Mouse (Mus musculus) lung, postnatal 0 days (tissue): ENCODE results near the gene Hsf4. TPM values are rescaled to one million over a fixed set of nuclear protein-coding genes. Genes with fewer than 3 reads are reported as not detected.

Source experiments
- ATAC-seq: fragments of 200-750 bp; cut with Nextera tagmentation; 2 replicates; pipeline ENCODE4 v1.8.0; 2017; ENCODE audit warnings: moderate library complexity
- DNase-seq: peaks from one replicate; pipeline ENCODE4 v3.0.0-alpha.2; 2016; ENCODE audit warnings: low spot score
- H3K27ac ChIP-seq: fragments of 300-500 bp; sonication (generic); 2 replicates; pipeline ENCODE4 v1.5.1; 2014; ENCODE audit warnings: antibody characterized with exemption, mild to moderate bottlenecking, low read length, mixed read lengths
- H3K27me3 ChIP-seq: fragments of 300-500 bp; sonication (generic); replicated peaks from 2 replicates; pipeline ENCODE4 v1.6.1; 2014; ENCODE audit warnings: low read length, mixed read lengths; ENCODE audit not compliant: insufficient read depth
- H3K36me3 ChIP-seq: fragments of 300-500 bp; sonication (generic); 2 replicates; pipeline ENCODE4 v1.6.1; 2014; ENCODE audit warnings: low read length, mixed read lengths; ENCODE audit not compliant: insufficient read depth
- H3K4me1 ChIP-seq: fragments of 300-500 bp; sonication (generic); 2 replicates; pipeline ENCODE4 v1.6.1; 2014; ENCODE audit warnings: antibody characterized with exemption, low read depth, low read length, mixed read lengths; ENCODE audit not compliant: insufficient read depth
- H3K4me2 ChIP-seq: fragments of 300-500 bp; sonication (generic); replicated peaks from 2 replicates; pipeline ENCODE4 v1.6.1; 2014; ENCODE audit warnings: low read depth, mild to moderate bottlenecking, low read length, moderate library complexity, mixed read lengths
- H3K4me3 ChIP-seq: fragments of 300-500 bp; sonication (generic); 2 replicates; pipeline ENCODE4 v1.5.1; 2014; ENCODE audit warnings: low read depth, low read length
- H3K9ac ChIP-seq: fragments of 300-500 bp; sonication (generic); replicated peaks from 2 replicates; pipeline ENCODE4 v1.6.1; 2014; ENCODE audit warnings: low read depth, mild to moderate bottlenecking
- H3K9me3 ChIP-seq: fragments of 300-500 bp; sonication (generic); 2 replicates; pipeline ENCODE4 v1.6.1; 2016; ENCODE audit warnings: low read length, mixed read lengths
- CTCF ChIP-seq: IDR thresholded peaks from 2 replicates; pipeline ENCODE4 v1.5.1; 2016; ENCODE audit warnings: antibody characterized with exemption, mild to moderate bottlenecking
- EP300 ChIP-seq: IDR thresholded peaks from 2 replicates; pipeline ENCODE4 v1.6.1; 2016; ENCODE audit warnings: antibody characterized with exemption, mild to moderate bottlenecking, control low read depth
- WGBS: fragments of 180-500 bp; shearing (Covaris S2); extraction: QIAGEN DNeasy Blood & Tissue Kit; methylation state at CpG from one replicate; pipeline ENCODE4 v1.1.7; 2014; 5-methylcytosine and 5-hydroxymethylcytosine counted together
- polyA plus RNA-seq: library from polyadenylated mRNA; unstranded; fragments of >200 nt; fragmentation: Nextera tagmentation; extraction: Ambion mirVana; gene quantifications from 2 replicates; pipeline ENCODE4 v1.2.1, GENCODE M21; 2015

Gene Hsf4
- polyA plus RNA-seq, 1 experiment from 2014 or later: 1.7 TPM

DNA sequence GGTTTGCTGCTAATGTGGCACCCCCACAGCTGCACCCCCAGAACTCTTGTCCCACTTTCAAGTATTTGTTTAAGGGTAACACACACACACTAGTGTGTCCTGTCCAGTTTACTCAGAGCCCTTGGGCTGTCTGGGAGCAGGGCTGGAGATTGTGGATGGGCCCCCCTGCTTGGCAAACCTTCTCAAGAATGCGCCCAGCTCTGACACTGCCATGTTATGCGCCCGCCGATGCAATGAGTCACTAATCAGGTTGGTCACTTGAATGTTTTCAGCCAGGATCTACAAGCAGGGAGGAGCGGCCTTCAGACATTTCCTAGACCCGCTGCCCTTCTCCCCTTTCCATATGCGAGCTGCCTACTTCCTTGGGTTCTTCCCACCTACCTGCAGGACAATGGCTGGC lies 22.9 kb downstream of the Hsf4 start:
- 65% methylated on average over 7 of the region's 7 CpGs for WGBS
- H3K27me3 ChIP-seq: 0 out of 2 replicates have a peak, but pooled peaks cover 4% of the 10 kb centered on the region
- no peaks in the 10 kb centered on the region for H3K9me3 ChIP-seq
- H3K36me3 ChIP-seq: no peaks in the 10 kb centered on the region
- peaks cover 17% of the 10 kb centered on the region for H3K4me1 ChIP-seq
- no peak overlapping the region for H3K4me3 ChIP-seq
- TF ChIP-seq EP300 (no peak), CTCF (no peak)
- H3K4me2 ChIP-seq: no peak overlapping the region
- H3K9ac ChIP-seq: no peak overlapping the region
- DNase-seq (no peak), ATAC-seq (no peak)
- H3K27ac ChIP-seq: no peak overlapping the region

DNA sequence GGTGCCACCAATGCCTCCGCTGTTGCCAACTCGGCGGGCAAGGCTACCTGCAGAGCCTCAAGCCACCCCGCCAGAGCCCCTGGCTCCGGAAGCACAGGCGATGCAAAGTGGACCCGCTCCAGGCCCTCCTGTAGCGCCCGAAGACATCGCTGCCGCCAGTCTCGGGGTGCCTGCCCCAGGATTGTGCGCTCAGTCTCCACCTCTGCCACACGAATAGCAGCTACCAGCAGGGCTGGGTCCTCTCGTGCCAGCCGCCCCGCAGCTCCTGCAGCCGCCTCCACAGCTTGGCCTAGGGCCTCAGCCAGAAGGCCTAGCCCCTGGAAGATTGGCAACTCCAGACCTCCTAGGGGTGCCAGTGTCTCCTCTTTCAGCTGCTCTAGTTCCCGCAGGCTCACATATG lies 23.8 kb downstream of the Hsf4 start:
- 0 out of 2 replicates have a peak, but pooled peaks cover 4% of the 10 kb centered on the region for H3K27me3 ChIP-seq
- DNase-seq: no peak
- no peak overlapping the region for H3K27ac ChIP-seq
- H3K36me3 ChIP-seq: no peaks in the 10 kb centered on the region
- H3K9ac ChIP-seq: no peak overlapping the region
- TF ChIP-seq CTCF: no peak
- no peak for TF ChIP-seq EP300
- no peak overlapping the region for H3K4me3 ChIP-seq
- H3K4me1 ChIP-seq: peaks cover 17% of the 10 kb centered on the region
- no peaks in the 10 kb centered on the region for H3K9me3 ChIP-seq
- no peak overlapping the region for H3K4me2 ChIP-seq
- 70% methylated on average over 19 of the region's 19 CpGs for WGBS
- ATAC-seq: no peak

DNA sequence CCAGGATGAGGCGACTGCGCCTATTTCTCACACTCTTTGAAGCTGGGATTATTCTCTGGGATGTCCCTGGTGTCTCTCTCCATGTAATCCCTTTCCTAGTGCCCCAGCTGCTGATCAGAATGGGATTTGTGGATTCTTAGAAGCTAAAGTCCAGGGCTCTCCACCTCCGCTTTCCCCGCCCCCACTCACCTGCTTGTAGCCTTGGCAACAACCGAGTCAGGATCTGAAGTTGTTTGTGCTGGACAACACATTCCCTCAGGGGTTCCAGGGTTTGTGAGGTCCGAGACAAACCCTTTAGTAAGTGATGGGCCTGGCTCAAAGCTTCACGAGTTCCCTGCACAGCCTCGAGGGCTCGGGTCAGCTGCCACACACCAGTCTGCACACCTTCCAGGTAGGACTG lies 25.2 kb downstream of the Hsf4 start:
- TF ChIP-seq EP300 (no peak), CTCF (no peak)
- no peak overlapping the region for H3K9ac ChIP-seq
- 0 out of 2 replicates have a peak, but pooled peaks cover 4% of the 10 kb centered on the region for H3K27me3 ChIP-seq
- WGBS: 51% methylated on average over 9 of the region's 9 CpGs
- no peaks in the 10 kb centered on the region for H3K9me3 ChIP-seq
- no peak overlapping the region for H3K4me3 ChIP-seq
- 0 out of 2 replicates have a peak, but pooled peaks cover under 1% of the 10 kb centered on the region for H3K36me3 ChIP-seq
- peak overlapping the region; percentile 51 for H3K4me2 ChIP-seq
- ATAC-seq (no peak), DNase-seq (no peak)
- H3K27ac ChIP-seq: peak overlapping the region; percentile 57; the same call in 1 of the 2 replicates
- peaks cover 18% of the 10 kb centered on the region for H3K4me1 ChIP-seq

DNA sequence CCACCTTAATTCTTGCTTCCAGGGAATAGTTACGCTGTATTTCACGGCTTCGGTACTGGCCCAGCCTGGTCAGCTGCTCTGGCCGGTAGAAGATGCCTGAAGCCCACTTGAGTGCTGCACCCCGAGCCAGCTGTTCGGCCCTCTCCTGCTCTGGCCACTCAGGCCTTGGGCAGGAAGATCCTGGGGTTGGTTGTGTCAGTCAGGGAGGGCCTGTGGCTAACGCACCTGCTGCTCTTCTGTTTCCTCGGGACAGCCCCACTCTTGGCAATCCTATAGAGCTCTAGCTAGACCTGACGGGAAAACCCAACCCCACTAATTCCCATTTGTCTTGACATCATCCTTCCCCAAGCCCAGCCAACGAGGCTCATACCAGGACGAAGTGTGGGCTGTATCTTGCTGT lies 25.7 kb downstream of the Hsf4 start:
- no peaks in the 10 kb centered on the region for H3K9me3 ChIP-seq
- peak overlapping the region; percentile 57 for H3K27ac ChIP-seq
- H3K27me3 ChIP-seq: 0 out of 2 replicates have a peak, but pooled peaks cover 2% of the 10 kb centered on the region
- H3K4me2 ChIP-seq: peak overlapping the region; percentile 51
- no peak overlapping the region for H3K9ac ChIP-seq
- TF ChIP-seq CTCF: no peak
- no peak for TF ChIP-seq EP300
- DNase-seq: no peak
- 49% methylated on average over 11 of the region's 11 CpGs for WGBS
- H3K4me1 ChIP-seq: peaks cover 13% of the 10 kb centered on the region
- H3K36me3 ChIP-seq: 0 out of 2 replicates have a peak, but pooled peaks cover 5% of the 10 kb centered on the region
- H3K4me3 ChIP-seq: peak overlapping the region; percentile 29
- ATAC-seq: no peak

DNA sequence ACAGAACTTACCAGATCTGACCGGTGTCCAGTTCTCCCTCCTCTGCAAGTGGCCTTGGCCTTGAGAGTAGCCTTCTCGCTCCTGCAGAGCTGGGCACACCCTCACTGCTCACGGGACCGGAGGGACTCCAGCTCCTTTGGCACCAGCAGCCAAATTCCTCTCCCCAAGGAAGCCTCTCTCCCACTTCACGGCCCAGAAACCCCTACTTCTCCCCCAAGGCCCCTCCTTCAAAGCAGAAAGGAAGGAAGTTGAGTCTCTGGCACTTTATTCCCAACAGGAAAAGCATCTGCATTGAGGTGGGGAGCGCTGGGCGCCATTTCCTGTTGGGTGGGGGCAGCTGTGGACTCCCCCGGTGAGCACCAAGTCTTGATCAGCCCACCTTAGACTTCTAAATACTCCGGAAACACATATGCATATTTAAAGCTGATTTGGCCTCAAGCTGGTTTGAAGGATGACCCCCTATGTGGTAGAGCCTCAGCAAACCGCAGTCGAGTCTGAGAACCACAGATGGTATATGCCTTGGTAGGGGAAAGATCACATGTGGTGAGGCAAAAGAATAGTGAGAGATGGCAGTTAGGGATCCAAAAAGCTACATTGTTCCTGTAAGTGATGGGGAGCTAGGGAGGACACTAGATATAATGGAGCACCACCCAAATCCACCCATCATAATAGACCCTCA lies 26.4 kb downstream of the Hsf4 start, which contains the start of gene Exoc3l:
Gene Exoc3l (minus strand): TSS at position 207 of the 679 bp plus-strand sequence.
- DNase-seq: peak; percentile 47
- TF ChIP-seq CTCF (no peak), EP300 (peak; percentile 70)
- peak; percentile 17; the same call in 1 of the 2 replicates for ATAC-seq
- Histone ChIP-seq H3K27ac (peak within 1 kb of the TSS; percentile 74), H3K4me2 (peak within 1 kb of the TSS; percentile 81), H3K36me3 (peaks cover 9% of the 10 kb centered on the region; the same call in 1 of the 2 replicates), H3K27me3 (no peaks in the 10 kb centered on the region), H3K9me3 (no peaks in the 10 kb centered on the region), H3K4me3 (peak within 1 kb of the TSS; percentile 93), H3K4me1 (peaks cover 9% of the 10 kb centered on the region; the same call in 1 of the 2 replicates), H3K9ac (no peak within 1 kb of the TSS)
- 33% methylated on average over 11 of the region's 11 CpGs for WGBS

DNA sequence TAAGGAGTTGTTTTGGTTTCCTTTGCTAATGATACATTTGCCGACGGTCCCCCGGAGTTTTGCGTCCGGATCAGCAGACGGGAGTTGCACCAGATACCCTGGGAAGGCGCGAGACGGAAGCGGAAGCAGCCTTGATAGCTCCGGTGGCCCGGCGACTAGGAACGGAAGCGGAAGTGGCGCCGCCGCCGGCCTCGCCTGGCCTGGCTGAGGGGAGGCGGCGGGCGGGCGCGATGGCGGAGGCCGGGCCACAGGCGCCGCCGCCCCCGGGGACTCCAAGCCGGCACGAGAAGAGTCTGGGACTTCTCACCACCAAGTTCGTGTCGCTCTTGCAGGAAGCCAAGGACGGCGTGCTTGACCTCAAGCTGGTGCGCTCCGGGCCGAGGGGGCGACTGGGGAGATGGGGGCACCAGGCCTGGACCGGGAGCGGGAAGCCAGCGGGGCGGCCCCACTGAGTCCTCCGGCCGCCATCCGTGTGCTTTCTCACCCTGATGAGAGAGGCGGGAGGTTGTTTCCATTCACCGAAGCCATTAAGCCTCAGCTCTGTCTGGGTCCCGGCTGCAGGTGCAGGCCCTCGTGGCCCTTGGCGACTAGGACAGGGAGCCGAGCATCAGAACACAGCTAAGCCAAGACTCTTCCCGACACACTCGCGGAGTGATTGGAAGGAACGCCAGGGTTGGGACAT lies 28.1 kb downstream of the Hsf4 start, which contains the start of gene E2f4:
Gene E2f4 (plus strand): TSS at position 153 of the 682 bp plus-strand sequence.
- Histone ChIP-seq H3K27me3 (no peaks in the 10 kb centered on the region), H3K4me1 (peaks cover 9% of the 10 kb centered on the region; the same call in 1 of the 2 replicates), H3K27ac (peak within 1 kb of the TSS; percentile 85), H3K36me3 (peaks cover 17% of the 10 kb centered on the region), H3K4me2 (peak within 1 kb of the TSS; percentile 81), H3K4me3 (peak within 1 kb of the TSS; percentile 93), H3K9ac (peak within 1 kb of the TSS; percentile 92), H3K9me3 (no peaks in the 10 kb centered on the region)
- TF ChIP-seq EP300: peak; percentile 25; the same call in 1 of the 2 replicates
- 0 out of 2 replicates have a peak, but pooled peaks have one; percentile 1 for TF ChIP-seq CTCF
- ATAC-seq (peak; percentile 93), DNase-seq (peak; percentile 96)
- under 1% methylated on average over 55 of the region's 58 CpGs for WGBS
